ENCODE assay signal across 31 mouse cellular contexts in the genomic region with DNA sequence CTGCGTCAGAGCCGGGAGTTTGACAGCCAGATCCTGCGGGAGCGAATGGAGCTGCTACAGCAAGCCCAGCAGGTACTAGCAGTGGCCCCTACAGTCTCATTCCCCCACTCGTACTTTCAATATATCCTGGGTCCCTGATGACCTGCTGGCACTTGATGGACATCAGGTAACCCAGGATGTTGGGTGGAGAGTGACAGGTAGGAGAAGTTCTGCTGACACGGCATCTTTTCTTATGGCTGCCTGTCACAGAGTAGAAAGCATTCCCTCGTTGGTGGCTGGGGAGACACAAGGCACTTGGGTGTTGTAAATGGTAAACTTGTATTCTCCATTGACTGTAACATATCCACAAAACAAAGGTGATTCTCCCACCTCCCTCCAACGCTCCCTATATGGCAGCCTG. TPM values are rescaled to one million over a fixed set of nuclear protein-coding genes. Genes with fewer than 3 reads are reported as not detected.
"Had no signal": no experiment of that assay in that cellular context is flagged by ENCODE, and none has a peak within 500 bp of the region (broad histone marks: within the 10 kb centered on the region; RNA-seq: fewer than 3 reads in every experiment).

No protein-coding gene starts in this region.

- H3K4me3 ChIP-seq: embryonic facial prominence, embryonic 10.5 days; embryonic facial prominence, embryonic 12.5 days; embryonic facial prominence, embryonic 13.5 days; embryonic facial prominence, embryonic 15.5 days; erythroblast, embryonic 14.5 days; forebrain, embryonic 10.5 days; forebrain, embryonic 12.5 days; forebrain, embryonic 13.5 days; forebrain, embryonic 15.5 days; gastrocnemius, adult 2 months; heart, adult 2 months; heart, embryonic 10.5 days had no signal

- H3K9me3 ChIP-seq: embryonic facial prominence, embryonic 10.5 days; embryonic facial prominence, embryonic 12.5 days; embryonic facial prominence, embryonic 13.5 days; embryonic facial prominence, embryonic 15.5 days; forebrain, embryonic 10.5 days; forebrain, embryonic 12.5 days; forebrain, embryonic 13.5 days; forebrain, embryonic 15.5 days; heart, embryonic 10.5 days had no signal

- H3K4me2 ChIP-seq: embryonic facial prominence, embryonic 12.5 days; embryonic facial prominence, embryonic 13.5 days; embryonic facial prominence, embryonic 15.5 days; forebrain, embryonic 12.5 days; forebrain, embryonic 13.5 days; forebrain, embryonic 15.5 days had no signal

- H3K27me3 ChIP-seq: embryonic facial prominence, embryonic 12.5 days; embryonic facial prominence, embryonic 13.5 days; embryonic facial prominence, embryonic 15.5 days; forebrain, embryonic 12.5 days; forebrain, embryonic 13.5 days; forebrain, embryonic 15.5 days had no signal

- H3K9ac ChIP-seq: embryonic facial prominence, embryonic 12.5 days; embryonic facial prominence, embryonic 13.5 days; embryonic facial prominence, embryonic 15.5 days; forebrain, embryonic 12.5 days; forebrain, embryonic 13.5 days; forebrain, embryonic 15.5 days; forebrain, postnatal 0 days had no signal

- DNase-seq: cerebellum, adult 9-11 months; cerebellum, postnatal 10 days; cerebellum, postnatal 14 days; cerebellum, postnatal 25 days; cerebellum, postnatal 36 days; embryo, embryonic 11 days; forebrain, postnatal 0 days; gastrocnemius, adult 2 months; gastrocnemius, postnatal 10 days; gastrocnemius, postnatal 14 days; gastrocnemius, postnatal 25 days; gastrocnemius, postnatal 36 days; heart, adult 11 months; heart, adult 18-20 months; heart, adult 2 months had no signal

- H3K4me1 ChIP-seq: embryonic facial prominence, embryonic 10.5 days; embryonic facial prominence, embryonic 12.5 days; embryonic facial prominence, embryonic 13.5 days; embryonic facial prominence, embryonic 15.5 days; forebrain, embryonic 10.5 days; forebrain, embryonic 12.5 days; forebrain, embryonic 13.5 days; forebrain, embryonic 15.5 days; heart, embryonic 10.5 days had no signal

- H3K27ac ChIP-seq: embryonic facial prominence, embryonic 10.5 days; embryonic facial prominence, embryonic 12.5 days; embryonic facial prominence, embryonic 13.5 days; embryonic facial prominence, embryonic 15.5 days; forebrain, embryonic 10.5 days; forebrain, embryonic 12.5 days; forebrain, embryonic 13.5 days; forebrain, embryonic 15.5 days; gastrocnemius, adult 2 months; heart, adult 2 months; heart, embryonic 10.5 days had no signal

- H3K36me3 ChIP-seq: embryonic facial prominence, embryonic 10.5 days; embryonic facial prominence, embryonic 12.5 days; embryonic facial prominence, embryonic 13.5 days; embryonic facial prominence, embryonic 15.5 days; forebrain, embryonic 10.5 days; forebrain, embryonic 12.5 days; forebrain, embryonic 15.5 days; heart, embryonic 10.5 days had no signal

RNA-seq across cellular contexts. Expression of a gene that starts 56.6 kb away (rescaled TPM):
- total RNA-seq: common myeloid progenitor, adult 5-6 weeks; gastrocnemius, adult 18-20 months; gastrocnemius, adult 2 months; gastrocnemius, adult 8-10 months; gastrocnemius, postnatal 10 days; gastrocnemius, postnatal 14 days; gastrocnemius, postnatal 25 days; gastrocnemius, postnatal 36 days; gastrocnemius, postnatal 4 days; granulocyte monocyte progenitor cell, adult 5-6 weeks; heart, adult 2 months had no signal
- polyA plus RNA-seq: embryonic facial prominence, embryonic 10.5 days; embryonic facial prominence, embryonic 11.5 days; embryonic facial prominence, embryonic 12.5 days; embryonic facial prominence, embryonic 13.5 days; erythroblast, embryonic 14.5 days; forebrain, embryonic 10.5 days; heart, adult 2 months; heart, embryonic 10.5 days had no signal
